Mouse (Mus musculus) erythroblast, embryonic 14.5 days (primary cell): ENCODE results near the gene Gnl1.

Experiments used
- GATA1 ChIP-seq: IDR thresholded peaks from 2 replicates; pipeline ENCODE4 v1.6.1; 2012; ENCODE audit warnings: low read length, inconsistent platforms, mixed read lengths
- TAL1 ChIP-seq: IDR thresholded peaks from 3 replicates; pipeline ENCODE4 v1.6.1; 2012; ENCODE audit warnings: low read length, inconsistent platforms, mixed read lengths

- TF ChIP-seq GATA1 (no peak), TAL1 (no peak)
Measured at GRCm38 (mm10) chr17:35996949-35997348, 17.3 kb downstream of the Gnl1 start.
